Mouse (Mus musculus): ENCODE results near the gene Spred3. TPM values are rescaled to one million over a fixed set of nuclear protein-coding genes. Genes with fewer than 3 reads are reported as not detected.
A peak's percentile ranks its signal among the peaks of the same experiment; 100 is the strongest.
"Not testable (repeated sequence)": the region's sequence is repeated elsewhere in the genome, so short reads cannot be mapped to it uniquely, and the experiment has no call there.

Spred3 gene
- polyA plus RNA-seq (2015; fragmentation: Nextera tagmentation; extraction: Ambion mirVana): 7.1 and 8.2 TPM in 2 replicates

DNA sequence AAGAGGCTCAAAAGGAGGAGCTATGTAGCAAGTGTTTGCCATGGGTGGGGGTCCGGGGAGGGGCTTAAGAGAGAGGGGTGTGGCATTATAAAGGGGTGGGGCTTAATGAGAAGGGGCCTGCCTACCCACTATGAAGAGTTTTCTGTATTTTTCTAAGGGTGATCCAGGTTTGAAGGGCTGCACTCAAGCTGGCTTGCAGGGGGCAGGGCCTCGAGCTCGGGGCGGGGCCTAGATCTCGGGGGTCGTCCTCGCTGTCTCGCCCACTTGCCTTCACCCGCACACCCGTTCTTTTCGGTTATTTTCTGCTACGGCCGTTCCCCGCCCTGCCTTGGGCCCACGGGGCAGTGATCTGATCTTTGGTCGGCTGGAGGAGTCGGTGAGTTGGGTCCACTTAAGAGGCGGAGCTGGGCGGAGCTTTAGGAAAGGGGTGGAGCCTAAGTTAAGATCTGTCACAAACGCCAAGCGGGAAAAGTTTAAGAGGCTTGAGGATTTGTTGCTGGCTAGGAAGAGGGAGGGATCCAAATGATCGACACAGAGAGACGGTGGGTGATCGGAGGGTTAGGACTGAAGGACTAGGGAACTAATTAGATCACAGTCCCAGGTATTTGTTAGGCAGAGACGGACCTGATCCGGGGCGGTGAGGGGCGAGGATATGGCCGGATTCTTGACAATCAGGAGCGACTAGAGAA, at the start of gene Spred3, which contains the start of gene Ggn:
Spred3 (minus strand) TSS at position 346 of the 689 bp plus-strand sequence.
Ggn (plus strand) TSS at position 145 of the 689 bp plus-strand sequence.
- peak; percentile 50 for ATAC-seq (ENCODE audit: low FRiP score)
- peaks cover 64% of the 10 kb centered on the region for H3K27me3 ChIP-seq
- peaks cover 47% of the 10 kb centered on the region for H3K4me1 ChIP-seq (replicated peaks)
- H3K9ac ChIP-seq: peak within 1 kb of the TSS; percentile 80
- H3K4me2 ChIP-seq: peak within 1 kb of the TSS; percentile 73
- H3K4me3 ChIP-seq: peak within 1 kb of the TSS; percentile 71
- H3K27ac ChIP-seq: peak within 1 kb of the TSS; percentile 89
- under 1% methylated on average over 30 of the region's 30 CpGs for WGBS
- peaks cover 37% of the 10 kb centered on the region for H3K36me3 ChIP-seq
- H3K9me3 ChIP-seq: no peaks in the 10 kb centered on the region

DNA sequence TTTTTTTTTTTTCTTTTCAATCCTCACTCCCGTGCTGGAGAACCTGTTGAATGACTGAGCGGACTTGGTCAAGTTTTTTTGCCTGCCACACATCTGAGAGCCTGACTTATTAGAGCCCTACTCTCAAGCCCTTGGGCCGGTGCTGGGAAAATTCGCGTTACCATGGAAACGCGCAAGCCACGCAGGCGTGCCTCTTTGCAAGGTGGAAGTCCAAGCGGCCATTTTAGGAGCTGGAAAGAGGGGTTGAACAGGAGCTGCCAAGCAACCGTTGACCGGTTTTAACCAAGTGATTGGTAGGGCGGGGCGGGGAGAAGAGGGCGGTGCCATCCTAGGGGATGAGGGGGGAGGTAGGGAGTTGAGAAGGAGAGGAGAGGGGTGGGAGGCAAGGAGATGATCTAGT, 44.6 kb upstream of the Spred3 start:
- Histone ChIP-seq H3K9ac (no peak overlapping the region), H3K4me1 (replicated peaks) (peaks cover 20% of the 10 kb centered on the region; the same call in 1 of the 2 replicates)

DNA sequence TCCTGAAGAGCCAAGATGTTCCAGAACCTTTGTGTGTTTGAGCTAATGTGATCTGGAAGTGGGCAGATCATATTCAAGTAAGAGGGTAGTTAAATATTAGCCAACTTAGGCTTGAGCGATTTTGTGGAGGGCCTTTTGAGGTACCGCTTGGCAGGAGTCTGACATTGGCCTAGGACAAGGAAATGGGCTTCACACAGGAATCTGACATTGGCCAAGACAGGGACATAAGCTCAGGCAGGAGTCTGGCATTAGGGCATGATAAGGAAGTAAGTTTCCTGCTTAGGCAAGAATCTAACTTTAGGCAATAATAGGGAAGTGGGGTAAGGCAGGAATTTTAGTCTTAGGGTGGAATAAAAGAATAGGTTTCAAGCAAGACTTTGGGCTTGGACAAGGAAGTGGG, 44.0 kb upstream of the Spred3 start:
- no peak overlapping the region for H3K27ac ChIP-seq
- H3K36me3 ChIP-seq: no peaks in the 10 kb centered on the region
- no peaks in the 10 kb centered on the region for H3K9me3 ChIP-seq
- no peak overlapping the region for H3K9ac ChIP-seq
- H3K4me1 ChIP-seq (replicated peaks): peaks cover 20% of the 10 kb centered on the region; the same call in 1 of the 2 replicates
- WGBS: 50% methylated on average over 2 of the region's 2 CpGs
- no peak for ATAC-seq (ENCODE audit: low FRiP score)
- no peak overlapping the region for H3K4me3 ChIP-seq
- H3K4me2 ChIP-seq: peak overlapping the region; percentile 48; the same call in 1 of the 2 replicates
- H3K27me3 ChIP-seq: peaks cover 22% of the 10 kb centered on the region

More for the DNA sequence above, 44.6 kb upstream of the Spred3 start:
- Histone ChIP-seq H3K9me3 (no peaks in the 10 kb centered on the region), H3K36me3 (no peaks in the 10 kb centered on the region), H3K27me3 (peaks cover 22% of the 10 kb centered on the region), H3K27ac (no peak overlapping the region), H3K4me3 (no peak overlapping the region), H3K4me2 (no peak overlapping the region)
- WGBS: 41% methylated on average over 15 of the region's 15 CpGs
- ATAC-seq (ENCODE audit: low FRiP score): no peak

DNA sequence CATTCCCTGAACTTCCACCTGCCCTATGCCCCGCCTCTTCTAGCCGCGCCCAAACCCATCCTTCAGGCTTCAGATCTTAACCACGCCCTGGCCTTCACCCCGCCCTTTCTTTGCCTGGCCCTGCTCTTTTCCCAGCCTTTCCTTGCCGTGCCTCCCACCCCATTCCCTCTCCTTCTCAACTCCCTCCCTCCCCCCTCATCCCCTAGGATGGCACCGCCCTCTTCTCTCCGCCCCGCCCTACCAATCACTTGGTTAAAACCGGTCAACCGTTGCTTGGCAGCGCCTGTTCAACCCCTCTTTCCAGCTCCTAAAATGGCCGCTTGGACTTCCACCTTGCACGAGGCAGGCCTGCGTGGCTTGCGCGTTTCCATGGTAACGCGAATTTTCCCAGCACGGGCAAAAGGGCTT, 43.5 kb upstream of the Spred3 start, which contains the start of gene Catsperg1:
Catsperg1 (minus strand) TSS at position 361 of the 408 bp plus-strand sequence.
- no peak within 1 kb of the TSS for H3K27ac ChIP-seq
- WGBS: under 1% methylated on average over 20 of the region's 20 CpGs

DNA sequence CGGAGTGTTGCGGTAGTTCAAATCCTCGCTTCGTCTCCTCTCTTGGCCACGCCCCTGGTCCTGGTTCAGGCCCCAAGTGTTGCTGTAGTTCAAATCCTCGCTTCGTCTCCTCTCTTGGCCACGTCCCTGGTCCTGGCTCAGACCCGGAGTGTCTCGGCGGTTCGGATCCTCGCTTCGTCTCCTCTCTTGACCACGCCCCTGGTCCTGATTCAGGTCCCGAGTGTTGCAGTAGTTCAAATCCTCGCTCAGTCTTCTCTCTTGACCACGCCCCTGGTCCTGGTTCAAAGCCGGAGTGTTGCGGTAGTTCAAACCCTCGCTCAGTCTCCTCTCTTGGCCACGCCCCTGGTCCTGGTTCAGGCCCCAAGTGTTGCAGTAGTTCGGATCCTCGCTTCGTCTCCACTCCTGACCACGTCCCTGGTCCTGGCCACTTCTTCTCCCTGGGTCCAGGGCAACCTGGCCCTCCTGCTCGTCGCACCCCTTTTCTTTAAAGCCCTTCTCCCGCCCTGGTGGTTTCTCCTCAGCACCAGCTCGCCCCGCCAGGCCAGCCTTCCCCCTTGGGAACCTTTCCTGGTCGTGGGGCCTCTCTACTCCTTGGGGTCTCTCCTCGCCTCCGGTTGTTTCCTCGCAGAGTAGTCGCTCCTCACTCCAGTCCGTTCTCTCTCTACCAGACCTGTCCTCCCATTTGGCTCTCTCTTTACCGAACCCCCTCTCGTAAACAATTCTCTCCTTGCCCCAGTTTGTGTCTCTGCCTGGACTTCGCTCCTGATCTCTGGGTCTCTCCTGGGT, 42.8 kb upstream of the Spred3 start:
- not testable (repeated sequence) for H3K9ac ChIP-seq, H3K9me3 ChIP-seq, H3K36me3 ChIP-seq, H3K27ac ChIP-seq
- H3K4me1 ChIP-seq (replicated peaks): peaks cover 20% of the 10 kb centered on the region; the same call in 1 of the 2 replicates
- peaks cover 19% of the 10 kb centered on the region for H3K27me3 ChIP-seq
- 17% methylated on average over 40 of the region's 40 CpGs for WGBS
- peak overlapping the region; percentile 48 for H3K4me2 ChIP-seq
- ATAC-seq (ENCODE audit: low FRiP score): peak; percentile 22; the same call in 1 of the 2 replicates
- H3K4me3 ChIP-seq: peak overlapping the region; percentile 29

More for the DNA sequence above, 43.5 kb upstream of the Spred3 start, which contains the start of gene Catsperg1:
- H3K27me3 ChIP-seq: peaks cover 20% of the 10 kb centered on the region
- H3K4me2 ChIP-seq: peak within 1 kb of the TSS; percentile 48
- ATAC-seq (ENCODE audit: low FRiP score): peak; percentile 78
- no peaks in the 10 kb centered on the region for H3K9me3 ChIP-seq
- H3K36me3 ChIP-seq: no peaks in the 10 kb centered on the region
- H3K4me1 ChIP-seq (replicated peaks): peaks cover 20% of the 10 kb centered on the region; the same call in 1 of the 2 replicates
- H3K9ac ChIP-seq: no peak within 1 kb of the TSS
- peak within 1 kb of the TSS; percentile 29 for H3K4me3 ChIP-seq

DNA sequence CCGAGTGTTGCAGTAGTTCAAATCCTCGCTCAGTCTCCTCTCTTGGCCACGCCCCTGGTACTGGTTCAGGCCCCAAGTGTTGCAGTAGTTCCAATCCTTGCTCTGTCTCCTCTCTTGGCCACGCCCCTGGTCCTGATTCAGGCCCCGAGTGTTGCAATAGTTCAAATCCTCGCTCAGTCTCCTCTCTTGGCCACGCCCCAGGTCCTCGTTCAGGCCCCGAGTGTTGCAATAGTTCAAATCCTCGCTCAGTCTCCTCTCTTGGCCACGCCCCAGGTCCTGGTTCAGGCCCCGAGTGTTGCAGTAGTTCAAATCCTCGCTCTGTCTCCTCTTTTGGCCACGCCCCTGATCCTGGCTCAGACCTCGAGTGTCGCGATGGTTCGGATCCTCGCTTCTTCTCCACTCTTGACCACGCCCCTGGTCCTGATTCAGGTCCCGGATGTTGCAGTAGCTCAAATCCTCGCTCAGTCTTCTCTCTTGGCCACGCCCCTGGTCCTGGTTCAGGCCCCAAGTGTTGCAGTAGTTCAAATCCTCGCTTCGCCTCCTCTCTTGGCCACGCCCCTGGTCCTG, 42.1 kb upstream of the Spred3 start:
- H3K4me2 ChIP-seq: peak overlapping the region; percentile 48
- WGBS: 16% methylated on average over 26 of the region's 26 CpGs
- peaks cover 19% of the 10 kb centered on the region for H3K27me3 ChIP-seq
- H3K9ac ChIP-seq: no peak overlapping the region
- no peak for ATAC-seq (ENCODE audit: low FRiP score)
- no peaks in the 10 kb centered on the region for H3K36me3 ChIP-seq
- no peaks in the 10 kb centered on the region for H3K9me3 ChIP-seq
- H3K4me3 ChIP-seq: peak overlapping the region; percentile 30
- no peak overlapping the region for H3K27ac ChIP-seq
- H3K4me1 ChIP-seq (replicated peaks): peaks cover 20% of the 10 kb centered on the region; the same call in 1 of the 2 replicates

DNA sequence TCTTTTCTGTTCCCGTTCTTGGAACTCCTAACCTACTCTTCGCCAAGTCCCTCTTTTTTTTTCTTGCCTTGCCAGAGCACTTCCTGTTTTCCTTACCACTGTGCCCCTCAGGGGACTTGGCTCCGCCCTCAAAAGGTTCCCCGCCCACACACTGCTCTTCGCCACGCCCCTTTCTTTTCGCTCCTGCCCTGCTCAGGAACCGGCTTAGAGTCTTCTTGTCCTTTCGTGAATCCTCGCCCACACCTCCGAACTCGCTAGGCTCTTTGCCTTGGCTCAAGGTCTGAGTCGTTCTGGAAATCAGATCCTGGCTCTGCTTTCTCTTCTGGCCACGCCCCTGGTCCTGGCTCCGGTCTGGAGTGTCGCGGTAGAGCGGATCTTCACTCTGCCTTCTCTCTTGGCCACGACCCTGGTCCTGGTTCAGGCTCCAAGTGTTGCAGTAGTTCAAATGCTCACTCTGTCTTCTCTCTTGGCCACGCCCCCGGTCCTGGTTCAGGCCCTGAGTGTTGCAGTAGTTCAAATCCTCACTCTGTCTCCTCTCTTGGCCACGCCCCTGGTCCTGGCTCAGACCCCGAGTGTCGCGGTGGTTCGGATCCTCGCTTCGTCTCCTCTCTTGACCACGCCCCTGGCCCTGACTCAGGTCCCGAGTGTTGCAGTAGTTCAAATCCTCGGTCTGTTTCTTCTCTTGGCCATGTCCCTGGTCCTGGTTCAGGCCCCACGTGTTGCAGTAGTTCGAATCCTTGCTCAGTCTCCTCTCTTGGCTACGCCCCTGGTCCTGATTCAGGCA, 41.4 kb upstream of the Spred3 start:
- H3K4me2 ChIP-seq: peak overlapping the region; percentile 48
- ATAC-seq (ENCODE audit: low FRiP score): peak; percentile 50
- no peaks in the 10 kb centered on the region for H3K36me3 ChIP-seq
- H3K27me3 ChIP-seq: peaks cover 19% of the 10 kb centered on the region
- peaks cover 20% of the 10 kb centered on the region; the same call in 1 of the 2 replicates for H3K4me1 ChIP-seq (replicated peaks)
- peak overlapping the region; percentile 30 for H3K4me3 ChIP-seq
- no peak overlapping the region for H3K9ac ChIP-seq
- H3K27ac ChIP-seq: no peak overlapping the region
- 5% methylated on average over 34 of the region's 34 CpGs for WGBS
- H3K9me3 ChIP-seq: no peaks in the 10 kb centered on the region

DNA sequence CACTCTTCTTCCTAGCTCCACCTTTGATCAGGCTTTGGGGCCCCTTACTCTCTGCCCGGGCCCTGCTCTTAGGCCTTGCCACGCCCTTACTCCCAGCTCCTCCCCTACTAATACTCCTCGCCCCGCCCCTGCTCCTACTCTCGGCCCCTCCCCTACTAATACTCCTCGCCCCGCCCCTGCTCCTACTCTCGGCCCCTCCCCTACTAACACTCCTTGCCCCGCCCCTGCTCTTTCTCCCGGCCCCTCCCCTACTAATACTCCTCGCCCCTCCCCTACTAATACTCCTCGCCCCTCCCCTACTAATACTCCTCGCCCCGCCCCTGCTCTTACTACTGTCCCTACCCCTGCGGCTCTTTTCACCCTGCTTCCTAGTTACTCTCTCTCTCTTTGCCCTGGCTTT, 40.8 kb upstream of the Spred3 start:
- Histone ChIP-seq H3K4me3 (peak overlapping the region; percentile 30), H3K4me1 (replicated peaks) (peaks cover 20% of the 10 kb centered on the region; the same call in 1 of the 2 replicates), H3K27me3 (peaks cover 19% of the 10 kb centered on the region), H3K4me2 (peak overlapping the region; percentile 48)
- not testable (repeated sequence) for ATAC-seq (ENCODE audit: low FRiP score); H3K9ac ChIP-seq; H3K9me3 ChIP-seq; H3K36me3 ChIP-seq; H3K27ac ChIP-seq
- WGBS: 30% methylated on average over 12 of the region's 15 CpGs

DNA sequence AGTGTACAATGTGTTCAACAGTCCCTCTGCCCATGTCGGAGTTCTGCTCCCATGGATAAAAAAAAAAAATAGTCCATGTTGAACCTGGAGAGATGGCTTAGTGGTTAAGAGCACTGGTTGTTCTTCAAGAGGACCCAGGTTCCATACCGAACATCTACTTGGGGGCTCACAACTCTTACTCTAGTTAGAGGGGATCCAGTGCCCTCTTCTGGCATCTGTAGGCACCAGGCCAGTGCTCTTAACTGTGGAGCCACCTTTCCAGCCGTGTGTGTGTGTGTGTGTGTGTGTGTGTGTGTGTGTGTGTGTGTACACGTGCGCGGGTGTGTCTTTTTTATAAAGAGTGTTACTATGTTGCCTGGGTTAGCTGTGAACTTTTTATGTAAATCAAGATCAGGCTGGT, 32.4 kb upstream of the Spred3 start:
- WGBS: 86% methylated on average over 6 of the region's 6 CpGs

DNA sequence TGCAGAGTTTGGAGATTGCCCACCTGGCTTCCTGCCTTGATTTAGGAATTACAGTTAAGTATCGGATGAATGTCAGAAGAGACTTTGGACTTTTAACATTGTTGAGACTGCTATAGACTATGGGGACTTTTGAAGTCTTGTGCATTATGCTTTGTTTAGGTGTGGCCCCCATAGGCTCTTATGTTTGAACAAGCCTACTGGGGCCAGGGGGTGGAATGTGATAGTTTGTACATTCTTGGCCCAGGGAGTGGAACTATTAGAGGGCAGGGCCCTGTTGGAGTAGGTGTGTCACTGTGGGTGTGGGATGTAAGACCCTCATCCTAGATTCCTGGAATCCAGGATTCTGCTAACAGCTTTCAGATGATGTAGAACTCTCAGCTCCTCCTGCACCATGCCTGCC, 24.0 kb upstream of the Spred3 start:
- WGBS: 94% methylated on average over 1 of the region's 1 CpGs
- not testable (repeated sequence) for ATAC-seq (ENCODE audit: low FRiP score)

More for the DNA sequence above, 32.4 kb upstream of the Spred3 start:
- no peaks in the 10 kb centered on the region for H3K9me3 ChIP-seq
- H3K9ac ChIP-seq: no peak overlapping the region
- H3K4me3 ChIP-seq: no peak overlapping the region
- H3K4me2 ChIP-seq: no peak overlapping the region
- H3K36me3 ChIP-seq: no peaks in the 10 kb centered on the region
- no peaks in the 10 kb centered on the region for H3K4me1 ChIP-seq (replicated peaks)
- no peak for ATAC-seq (ENCODE audit: low FRiP score)
- no peak overlapping the region for H3K27ac ChIP-seq
- H3K27me3 ChIP-seq: 0 out of 2 replicates have a peak, but pooled peaks cover 4% of the 10 kb centered on the region

DNA sequence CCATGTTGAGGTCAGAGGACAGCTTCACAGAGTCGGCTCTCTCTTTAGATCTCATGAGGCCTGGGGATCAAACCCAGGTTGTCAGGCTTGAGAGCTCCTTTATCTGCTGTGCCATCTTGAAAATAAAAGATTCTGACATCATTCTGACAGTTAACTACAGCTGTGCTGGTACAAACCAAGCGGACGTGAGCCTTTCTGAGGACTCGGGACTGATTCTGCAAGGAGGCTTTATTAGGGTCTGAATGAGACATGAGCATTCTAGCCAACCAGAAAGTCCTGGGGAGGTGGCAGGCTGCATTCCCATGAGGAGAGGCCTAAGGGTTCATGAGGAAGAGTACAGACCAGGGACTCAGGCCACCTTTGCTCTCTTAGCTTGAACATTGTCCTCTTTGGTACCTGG, 11.1 kb upstream of the Spred3 start:
- not testable (repeated sequence) for H3K9ac ChIP-seq; H3K9me3 ChIP-seq; H3K4me3 ChIP-seq; H3K36me3 ChIP-seq; ATAC-seq (ENCODE audit: low FRiP score); H3K27me3 ChIP-seq
- WGBS: 85% methylated on average over 4 of the region's 4 CpGs
- Histone ChIP-seq H3K27ac (peak overlapping the region; percentile 77; the same call in 1 of the 2 replicates), H3K4me2 (peak overlapping the region; percentile 49), H3K4me1 (replicated peaks) (peaks cover 27% of the 10 kb centered on the region)

More for the DNA sequence above, 24.0 kb upstream of the Spred3 start:
- H3K4me1 ChIP-seq (replicated peaks); H3K4me3 ChIP-seq; H3K4me2 ChIP-seq; H3K27ac ChIP-seq; H3K9me3 ChIP-seq; H3K27me3 ChIP-seq; H3K9ac ChIP-seq; H3K36me3 ChIP-seq: not testable (repeated sequence)
